In the genomic region with DNA sequence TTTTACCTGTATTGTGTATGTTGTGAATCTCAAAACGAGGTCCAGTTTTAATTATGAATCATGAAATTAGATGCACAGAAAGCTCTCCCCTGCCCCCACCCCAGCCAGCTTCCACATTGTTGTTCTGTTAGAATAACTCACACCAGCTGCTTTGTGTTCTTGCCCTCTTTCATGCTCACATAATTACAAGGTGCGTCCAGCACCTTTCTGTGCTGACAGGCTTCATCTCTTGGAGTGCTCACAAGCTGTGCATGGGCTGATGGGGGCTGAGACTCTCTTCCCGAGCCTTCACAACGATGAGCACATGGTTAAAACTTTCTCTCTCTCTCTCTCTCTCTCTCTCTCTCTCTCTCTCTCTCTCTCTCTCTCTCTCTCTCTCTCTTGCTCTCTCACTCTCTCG, we compare ENCODE assay signal across 14 mouse cellular contexts.
"Had no signal": no experiment of that assay in that cellular context is flagged by ENCODE, and none has a peak within 500 bp of the region (broad histone marks: within the 10 kb centered on the region; RNA-seq: fewer than 3 reads in every experiment).

No protein-coding gene starts in this region.

- H3K4me2 ChIP-seq: limb, embryonic 15.5 days; liver, embryonic 12.5 days; lung, embryonic 14.5 days; neural tube, embryonic 13.5 days; stomach, embryonic 15.5 days had no signal

- H3K4me3 ChIP-seq: left cerebral cortex, adult 2 months; limb, embryonic 15.5 days; liver, embryonic 12.5 days; neural tube, embryonic 13.5 days; stomach, embryonic 15.5 days had no signal

- ATAC-seq: intestine, postnatal 0 days; liver, embryonic 12.5 days had no signal

- H3K9me3 ChIP-seq: limb, embryonic 15.5 days; liver, embryonic 12.5 days; neural tube, embryonic 13.5 days; stomach, embryonic 15.5 days had no signal

- H3K27me3 ChIP-seq: limb, embryonic 15.5 days; neural tube, embryonic 13.5 days; stomach, embryonic 15.5 days had no signal

- DNase-seq: kidney, adult 8-10 months; kidney, postnatal 25 days; lung, embryonic 14.5 days; lung, postnatal 10 days; retina, postnatal 1 day; right cerebral cortex, postnatal 4 days; spleen, adult 18-20 months; thymus, postnatal 36 days had no signal

- H3K4me1 ChIP-seq: limb, embryonic 15.5 days; liver, embryonic 12.5 days; stomach, embryonic 15.5 days had no signal

- H3K36me3 ChIP-seq: limb, embryonic 15.5 days; liver, embryonic 12.5 days; stomach, embryonic 15.5 days had no signal

- H3K27ac ChIP-seq: left cerebral cortex, adult 2 months; limb, embryonic 15.5 days; liver, embryonic 12.5 days; neural tube, embryonic 13.5 days; stomach, embryonic 15.5 days had no signal

- H3K9ac ChIP-seq: limb, embryonic 15.5 days; liver, embryonic 12.5 days; lung, embryonic 14.5 days; neural tube, embryonic 13.5 days; stomach, embryonic 15.5 days had no signal
